Mouse (Mus musculus) liver, adult 2 months (tissue): ENCODE data around the gene Hoxc5.

Experiments used
- CTCF ChIP-seq: fragments of 200-500 bp; IDR thresholded peaks from 2 replicates; pipeline ENCODE4 v1.5.1; 2011; ENCODE audit warnings: low read depth, low read length, control low read depth
- POLR2A ChIP-seq: fragments of 200-500 bp; IDR thresholded peaks from 2 replicates; pipeline ENCODE4 v1.6.1; 2011; ENCODE audit warnings: low read length, control low read depth; ENCODE audit not compliant: insufficient read depth; ENCODE audit errors: extremely low read depth

GRCm38 (mm10) chr15:102970740-102971139 is 3.5 kb downstream of the Hoxc5 start:
- TF ChIP-seq CTCF (no peak), POLR2A (no peak)
